Mouse (Mus musculus) urinary bladder, postnatal 4 days (tissue): ENCODE data around the gene Mcts1.
A peak's percentile ranks its signal among the peaks of the same experiment; 100 is the strongest.

Source experiments
- DNase-seq, 2 experiments: peaks; one replicate each; pipeline ENCODE4 v3.0.0; 2021 to 2022; ENCODE audit warnings: low spot score in 2 of 2

Mcts1 gene

GRCm38 (mm10) chrX:38600177-38600994 is at the start of gene Mcts1:
Gene Mcts1, plus strand, starts transcription at chrX:38600578.
- DNase-seq = peak; percentile 56 to 60

GRCm38 (mm10) chrX:38553255-38553654 is 47.1 kb upstream of the Mcts1 start:
- no peak for DNase-seq

GRCm38 (mm10) chrX:38563941-38564541 is 36.3 kb upstream of the Mcts1 start:
- DNase-seq = no peak

GRCm38 (mm10) chrX:38564542-38565175 is 35.7 kb upstream of the Mcts1 start:
- peak; percentile 85 to 88 for DNase-seq

- no peak for DNase-seq
Observed at GRCm38 (mm10) chrX:38565176-38565542, 35.2 kb upstream of the Mcts1 start.

- DNase-seq = no peak
Observed at GRCm38 (mm10) chrX:38566521-38567205, 33.7 kb upstream of the Mcts1 start.

- DNase-seq = no peak
Observed at GRCm38 (mm10) chrX:38576078-38576477, 24.3 kb upstream of the Mcts1 start, which contains the start of gene Cul4b. Gene Cul4b, minus strand, starts transcription at chrX:38576196.

- DNase-seq = no peak
Observed at GRCm38 (mm10) chrX:38581140-38581539, 19.2 kb upstream of the Mcts1 start.

- no peak for DNase-seq
Observed at GRCm38 (mm10) chrX:38583261-38583660, 17.1 kb upstream of the Mcts1 start.

GRCm38 (mm10) chrX:38589827-38590226 is 10.6 kb upstream of the Mcts1 start:
- no peak for DNase-seq

GRCm38 (mm10) chrX:38591749-38592148 is 8.6 kb upstream of the Mcts1 start:
- no peak for DNase-seq

- DNase-seq = no peak
Observed at GRCm38 (mm10) chrX:38593180-38593889, 7.0 kb upstream of the Mcts1 start.

- DNase-seq = no peak
Observed at GRCm38 (mm10) chrX:38600995-38601369, 604 bp downstream of the Mcts1 start.

GRCm38 (mm10) chrX:38634801-38635637 is 34.6 kb downstream of the Mcts1 start, which contains the start of gene C1galt1c1:
Gene C1galt1c1, minus strand, starts transcription at chrX:38635087.
- DNase-seq = peak; percentile 85 to 90

- DNase-seq = no peak
Observed at GRCm38 (mm10) chrX:38635638-38635931, 35.2 kb downstream of the Mcts1 start.

GRCm38 (mm10) chrX:38641435-38641834 is 41.1 kb downstream of the Mcts1 start:
- no peak for DNase-seq

- no peak for DNase-seq
Observed at GRCm38 (mm10) chrX:38642183-38642582, 41.8 kb downstream of the Mcts1 start.

- DNase-seq = no peak
Observed at GRCm38 (mm10) chrX:38650404-38651039, 50.1 kb downstream of the Mcts1 start.

GRCm38 (mm10) chrX:38651167-38651566 is 50.8 kb downstream of the Mcts1 start:
- no peak for DNase-seq

GRCm38 (mm10) chrX:38653181-38653580 is 52.8 kb downstream of the Mcts1 start:
- DNase-seq = no peak
